Mouse (Mus musculus) stomach, postnatal 0 days (tissue): Measurements from ENCODE around the gene Srrt.

Experiments
- CTCF ChIP-seq: IDR thresholded peaks from 2 replicates; pipeline ENCODE4 v1.5.1; 2016; ENCODE audit warnings: antibody characterized with exemption, low read depth, mild to moderate bottlenecking, moderate library complexity
- EP300 ChIP-seq: optimal IDR thresholded peaks from 2 replicates; pipeline ENCODE3; 2016; ENCODE audit warnings: antibody characterized with exemption

DNA sequence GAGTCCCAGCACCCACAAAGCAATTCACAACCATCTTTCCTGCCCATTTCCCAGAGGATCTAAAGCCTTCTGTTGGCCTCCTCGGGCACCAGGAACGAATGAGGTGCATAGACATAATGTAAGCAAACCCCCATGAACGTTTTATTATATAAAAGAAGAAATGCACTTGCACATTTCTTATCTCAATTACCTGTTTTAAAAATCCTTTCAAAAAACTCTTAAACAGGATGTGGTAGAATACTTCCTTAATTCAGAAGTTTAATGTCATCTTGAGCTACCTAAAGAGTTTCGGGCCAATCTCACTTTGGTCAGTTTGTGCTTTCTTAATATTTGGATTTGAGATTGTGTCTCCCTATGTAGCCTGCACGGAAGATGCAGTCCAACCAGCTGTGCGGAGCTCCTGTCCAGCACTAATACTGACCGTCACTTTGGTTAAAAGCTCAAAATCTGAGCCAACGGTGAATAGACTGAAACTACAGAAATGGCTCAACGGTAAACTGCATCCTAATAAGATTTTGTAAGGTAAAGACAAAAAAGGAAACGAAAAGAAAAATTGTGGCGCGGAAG, 952 bp downstream of the Srrt start:
- TF ChIP-seq CTCF: no peak
- no peak for TF ChIP-seq EP300
